Mouse (Mus musculus): ENCODE data around the gene Rplp0.

Gene Rplp0

DNA sequence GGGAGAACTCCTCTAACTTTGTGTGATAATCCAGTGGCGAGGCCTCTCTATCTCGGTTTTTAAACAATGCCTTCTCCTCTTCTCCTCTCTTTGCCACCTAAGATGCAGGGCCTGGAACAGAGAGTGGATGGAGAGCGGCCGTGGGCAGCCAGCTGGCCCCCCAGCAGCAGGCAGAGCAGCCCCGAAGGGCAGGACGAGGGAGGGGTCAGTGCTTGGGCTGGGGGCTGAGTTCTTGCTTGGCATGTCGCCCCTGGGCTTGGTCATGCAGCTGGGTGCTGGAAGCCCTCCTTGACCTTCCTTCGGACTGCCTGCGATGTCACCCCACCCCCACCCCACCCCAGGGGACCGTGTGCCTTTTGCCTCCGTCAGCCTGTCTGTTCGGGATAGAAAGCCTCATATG lies 7.9 kb upstream of the Rplp0 start:
- in situ Hi-C loops (cut with MboI, MseI), result no loop called here

DNA sequence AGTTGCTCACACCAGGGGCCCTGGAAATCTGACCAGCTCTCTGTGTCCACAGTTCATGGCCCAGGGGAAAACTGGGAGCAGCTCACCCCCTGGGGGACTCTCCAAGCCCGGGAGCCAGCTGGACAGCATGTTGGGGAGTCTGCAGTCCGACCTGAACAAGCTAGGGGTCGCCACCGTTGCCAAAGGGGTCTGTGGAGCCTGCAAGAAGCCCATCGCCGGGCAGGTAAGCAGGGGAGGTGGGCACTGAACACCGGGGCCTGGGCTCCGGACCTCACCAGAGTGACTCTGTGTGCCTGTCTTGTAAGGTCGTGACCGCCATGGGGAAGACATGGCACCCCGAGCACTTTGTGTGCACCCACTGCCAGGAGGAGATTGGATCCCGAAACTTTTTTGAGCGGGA lies 7.5 kb upstream of the Rplp0 start:
- in situ Hi-C loops (cut with MboI, MseI), result no loop called here

DNA sequence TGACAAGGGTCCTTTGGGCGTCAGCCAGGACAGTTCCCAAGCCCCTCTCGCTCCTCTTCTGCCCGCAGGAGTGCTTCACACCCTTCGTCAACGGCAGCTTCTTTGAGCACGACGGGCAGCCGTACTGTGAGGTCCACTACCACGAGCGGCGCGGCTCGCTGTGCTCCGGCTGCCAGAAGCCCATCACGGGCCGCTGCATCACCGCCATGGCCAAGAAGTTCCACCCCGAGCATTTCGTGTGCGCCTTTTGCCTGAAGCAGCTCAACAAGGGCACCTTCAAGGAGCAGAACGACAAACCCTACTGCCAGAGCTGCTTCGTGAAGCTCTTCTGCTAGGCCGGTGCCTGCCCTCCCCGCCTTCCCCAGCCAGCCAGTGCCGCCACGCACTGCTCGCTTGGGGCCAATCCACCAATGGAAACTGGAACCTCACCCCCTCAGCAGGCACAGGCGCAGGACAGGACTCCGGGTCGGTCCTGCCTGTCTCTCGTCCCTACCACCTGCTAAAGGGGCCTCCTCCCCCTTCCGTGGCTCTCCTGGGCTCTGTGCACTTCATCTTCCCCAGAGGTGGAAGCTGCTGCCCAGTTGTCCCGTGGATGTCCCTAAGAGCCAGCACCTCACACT lies 5.4 kb upstream of the Rplp0 start:
- in situ Hi-C loops (cut with MboI, MseI), result no loop called here

DNA sequence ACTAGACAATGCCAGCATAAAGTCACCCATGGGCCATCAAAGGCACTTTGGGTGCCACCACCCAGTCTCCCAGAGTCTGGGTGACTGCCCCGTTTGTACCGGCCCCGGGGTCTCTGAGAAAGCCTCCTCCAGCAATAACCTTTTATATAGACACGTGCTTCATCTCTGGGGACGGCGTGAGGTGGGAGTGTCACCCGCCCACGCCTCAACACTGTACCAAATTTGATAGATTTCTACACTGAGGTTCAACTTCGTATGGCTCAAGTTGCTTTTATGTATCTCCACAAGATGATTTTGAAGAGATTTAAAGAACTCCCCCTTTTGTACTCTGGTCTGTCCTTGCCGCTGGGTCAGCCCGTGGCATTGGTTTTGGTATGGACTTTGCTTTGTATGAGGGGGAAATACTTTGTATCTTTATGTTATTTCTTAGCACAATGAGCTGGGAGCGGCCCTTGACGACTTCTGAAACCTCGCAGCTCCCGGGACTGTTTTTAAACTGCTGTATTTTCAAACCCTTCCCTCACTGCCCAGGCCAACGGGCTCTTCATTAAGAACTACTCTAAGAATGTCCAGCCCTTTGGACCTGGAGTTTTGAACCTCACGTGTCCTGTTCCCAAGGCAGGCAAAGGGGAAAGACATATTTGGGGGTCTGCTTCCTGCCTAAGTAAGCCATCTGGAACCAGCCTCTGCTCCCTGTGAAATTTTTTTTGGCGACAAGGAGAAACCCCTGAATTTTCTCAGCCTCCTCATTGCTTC lies 4.6 kb upstream of the Rplp0 start:
- in situ Hi-C loops (cut with MboI, MseI), result no loop called here

DNA sequence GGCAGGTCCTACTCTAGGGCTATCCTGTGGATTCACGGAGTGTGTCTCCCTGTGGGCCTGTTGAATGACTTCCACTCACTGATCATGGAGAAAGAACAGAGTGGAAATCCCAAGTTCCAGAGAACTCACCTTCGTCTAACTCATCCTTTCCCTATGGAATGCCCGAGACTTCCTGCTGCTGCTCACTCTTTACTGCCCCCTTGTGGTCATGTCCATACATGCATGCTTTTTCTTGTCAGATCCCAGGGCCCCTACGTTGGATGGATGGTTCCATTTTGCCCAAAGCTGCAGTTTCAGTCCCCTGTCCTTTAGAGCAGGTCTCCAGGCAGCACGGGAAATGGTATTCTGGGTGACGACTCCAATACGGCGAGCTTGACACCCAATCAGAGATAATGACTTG lies 3.0 kb upstream of the Rplp0 start:
- in situ Hi-C loops (cut with MboI, MseI), result no loop called here

DNA sequence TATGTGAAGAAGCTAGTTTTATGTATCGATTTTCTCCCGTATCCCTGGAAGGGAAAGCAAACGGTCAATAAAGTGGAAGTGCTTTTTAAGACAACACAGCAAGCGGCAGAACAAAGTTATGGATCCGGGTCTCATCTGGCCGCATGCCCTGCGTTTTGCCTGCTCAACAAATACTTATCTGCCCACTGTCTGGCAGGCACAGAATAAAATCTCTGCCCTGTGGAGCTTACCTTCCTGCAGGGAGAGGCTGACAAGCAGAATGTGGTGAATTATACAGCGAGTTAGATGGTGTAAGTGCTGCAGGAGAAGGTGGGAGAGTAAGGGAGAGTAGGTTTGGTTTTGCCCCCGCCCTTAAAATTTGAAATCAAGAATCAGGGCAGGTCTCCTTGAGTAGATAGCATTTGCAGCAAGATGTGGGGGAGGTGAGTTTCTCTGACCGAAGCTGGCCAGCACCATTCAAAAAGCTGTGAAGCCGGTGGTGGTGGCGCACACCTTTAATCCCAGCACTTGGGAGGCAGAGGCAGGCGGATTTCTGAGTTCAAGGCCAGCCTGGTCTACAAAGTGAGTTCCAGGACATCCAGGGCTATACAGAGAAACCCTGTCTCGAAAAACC lies 979 bp upstream of the Rplp0 start:
- in situ Hi-C loops (cut with MboI, MseI), result no loop called here

DNA sequence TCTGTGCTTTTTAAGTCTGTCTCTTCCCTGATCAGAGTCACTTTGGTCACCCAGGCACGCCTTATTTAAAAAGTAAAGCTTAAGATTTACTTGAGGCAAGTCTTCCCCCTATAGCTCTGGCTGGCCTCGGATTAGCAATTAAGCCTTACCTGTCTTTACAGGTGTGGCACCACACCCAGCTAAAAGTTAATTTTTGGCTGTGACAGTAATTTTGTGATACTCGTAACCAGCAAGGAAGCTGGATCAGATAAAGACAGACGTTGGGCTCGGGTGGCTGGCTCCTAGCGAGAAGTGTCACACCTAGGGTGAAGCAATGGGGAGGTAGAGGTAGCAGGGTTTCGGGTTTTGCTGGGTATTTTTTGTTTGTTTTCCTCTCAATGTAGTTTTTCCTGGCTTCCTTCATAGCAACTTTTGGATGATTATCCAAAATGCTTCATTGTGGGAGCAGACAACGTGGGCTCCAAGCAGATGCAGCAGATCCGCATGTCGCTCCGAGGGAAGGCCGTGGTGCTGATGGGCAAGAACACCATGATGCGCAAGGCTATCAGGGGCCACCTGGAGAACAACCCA lies 1.2 kb downstream of the Rplp0 start:
- in situ Hi-C loops (cut with MboI, MseI), result no loop called here

DNA sequence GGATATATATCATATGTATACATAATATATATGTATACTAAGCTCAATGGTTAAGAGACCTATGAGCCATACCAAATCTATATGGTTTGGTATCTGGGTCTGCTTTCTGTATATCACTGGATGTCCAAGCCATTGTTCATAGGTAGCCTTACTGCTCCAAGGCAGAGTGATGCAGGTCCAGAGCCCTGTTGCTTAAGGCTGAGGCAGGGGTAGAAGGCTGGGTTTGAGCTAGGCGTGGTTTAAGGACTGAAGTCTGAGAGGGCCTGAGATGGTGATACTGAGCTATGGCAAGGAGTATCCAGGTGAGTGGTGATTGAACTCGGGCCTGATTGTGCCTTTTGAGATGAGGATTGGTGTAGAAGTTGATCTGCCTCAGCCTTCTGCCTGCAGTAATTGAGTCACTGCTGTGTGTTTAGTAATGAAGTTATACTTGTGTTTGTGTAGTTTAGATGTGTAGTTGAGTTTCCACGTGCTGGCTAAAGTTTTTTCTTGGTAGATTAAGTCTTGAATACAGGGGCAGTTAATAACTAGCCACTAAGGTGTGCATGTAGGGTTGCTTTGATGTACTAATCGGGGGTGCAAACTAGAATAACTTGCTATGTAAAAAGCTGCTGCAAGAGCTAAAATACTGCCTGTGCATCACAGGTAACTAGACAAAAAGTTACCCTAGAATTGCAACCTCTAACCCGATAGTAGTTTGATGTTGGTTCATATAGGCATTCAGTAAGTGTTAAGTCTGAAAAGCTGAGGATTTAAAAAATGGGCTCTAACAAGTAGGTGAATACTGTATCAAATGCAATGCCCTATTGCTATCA lies 4.7 kb downstream of the Rplp0 start:
- in situ Hi-C loops (cut with MboI, MseI), result no loop called here

DNA sequence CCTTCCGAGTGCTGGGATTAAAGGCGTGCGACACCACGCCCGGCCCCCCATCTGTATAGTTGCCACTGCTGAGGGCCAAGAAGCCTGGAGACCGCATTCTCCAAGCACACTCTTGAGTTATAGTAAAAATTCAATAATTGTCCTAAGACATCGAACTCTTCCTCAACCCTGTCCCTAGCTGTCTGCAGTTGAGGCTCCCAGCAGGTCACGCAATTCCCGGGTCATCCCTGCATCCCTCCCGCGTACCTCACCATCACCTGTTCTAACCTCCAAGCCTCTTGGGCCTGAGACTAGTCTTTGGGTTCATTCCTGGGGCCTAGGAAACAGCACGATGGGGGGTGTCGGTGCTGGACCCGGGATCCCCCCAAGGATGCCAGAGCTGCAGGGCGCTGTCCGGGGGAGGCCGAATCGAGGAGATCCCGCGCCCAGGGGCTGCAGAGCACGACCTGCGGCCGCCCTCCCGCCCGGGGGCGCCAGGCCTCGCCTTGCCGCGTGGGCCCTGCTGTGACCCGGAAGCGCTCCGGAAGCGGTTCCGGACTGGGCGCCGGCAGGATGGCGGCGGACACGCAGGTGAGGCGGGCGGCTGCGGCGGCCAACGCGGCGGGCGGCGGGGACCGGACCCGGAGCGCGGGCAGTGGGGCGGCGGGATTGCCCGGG lies 5.6 kb downstream of the Rplp0 start, which contains the start of gene Gcn1l1:
Gcn1l1 (plus strand) TSS at position 518 of the 657 bp plus-strand sequence.
- in situ Hi-C loops (cut with MboI, MseI), result no loop called here

DNA sequence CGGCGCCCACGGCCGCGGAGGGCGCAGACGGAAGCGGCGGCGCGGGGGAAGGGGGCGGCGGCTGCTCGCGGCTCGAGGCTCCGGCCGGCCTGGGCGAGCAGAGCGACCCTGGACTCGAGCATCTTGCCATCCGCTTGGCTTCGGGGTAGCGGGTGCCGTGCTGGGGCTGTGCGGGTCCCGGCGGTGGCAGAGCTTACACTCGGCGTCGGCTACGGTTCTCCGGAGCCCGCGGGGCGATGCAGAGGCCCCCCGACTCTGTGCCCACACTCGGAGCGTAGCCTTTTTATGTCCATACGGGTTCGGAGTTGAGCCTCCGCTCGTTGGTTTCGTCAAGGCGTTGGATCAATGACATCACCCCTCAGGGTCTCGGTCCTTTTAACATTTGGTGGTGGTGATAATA lies 6.1 kb downstream of the Rplp0 start:
- in situ Hi-C loops (cut with MboI, MseI), result no loop called here

DNA sequence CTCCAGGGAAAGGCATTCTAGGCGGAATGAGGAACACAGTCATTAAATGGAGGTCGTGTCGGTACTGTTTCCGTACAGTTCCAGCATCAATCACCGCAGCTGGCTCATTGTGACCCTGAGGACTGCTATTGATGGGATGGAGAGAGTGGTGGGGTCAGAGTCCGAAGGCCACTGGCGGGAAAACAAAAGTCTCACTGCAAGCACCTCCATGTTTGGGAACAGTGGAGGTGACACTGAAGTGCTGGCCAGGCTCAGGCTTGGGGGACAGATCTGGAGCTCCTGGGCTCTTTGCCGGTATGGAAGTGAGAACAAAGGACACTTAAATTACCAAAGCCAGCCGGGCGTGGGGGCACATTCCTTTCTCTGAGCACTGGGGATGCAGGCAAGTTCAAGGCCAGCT lies 9.4 kb downstream of the Rplp0 start:
- in situ Hi-C loops (cut with MboI, MseI), result no loop called here

DNA sequence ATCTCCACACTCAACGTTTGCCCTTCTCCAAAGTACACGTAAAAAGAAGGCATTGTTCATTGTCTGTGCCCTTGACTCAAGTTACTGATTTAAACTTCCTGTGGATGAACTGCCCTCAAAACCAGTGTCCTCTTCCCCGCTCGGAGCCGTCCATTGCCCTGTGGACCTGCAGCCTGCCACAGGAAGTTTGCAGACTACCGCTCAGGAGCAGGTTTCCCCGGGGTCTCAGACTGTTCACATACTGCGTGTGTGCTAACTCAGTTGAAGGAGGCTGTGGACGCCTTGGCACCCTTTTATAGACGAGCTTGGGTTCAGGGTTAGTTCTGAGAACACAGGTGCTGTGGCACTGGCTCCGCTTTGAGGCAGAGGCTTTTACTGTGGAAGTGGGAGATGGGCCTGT lies 10.0 kb downstream of the Rplp0 start:
- in situ Hi-C loops (cut with MboI, MseI), result no loop called here

DNA sequence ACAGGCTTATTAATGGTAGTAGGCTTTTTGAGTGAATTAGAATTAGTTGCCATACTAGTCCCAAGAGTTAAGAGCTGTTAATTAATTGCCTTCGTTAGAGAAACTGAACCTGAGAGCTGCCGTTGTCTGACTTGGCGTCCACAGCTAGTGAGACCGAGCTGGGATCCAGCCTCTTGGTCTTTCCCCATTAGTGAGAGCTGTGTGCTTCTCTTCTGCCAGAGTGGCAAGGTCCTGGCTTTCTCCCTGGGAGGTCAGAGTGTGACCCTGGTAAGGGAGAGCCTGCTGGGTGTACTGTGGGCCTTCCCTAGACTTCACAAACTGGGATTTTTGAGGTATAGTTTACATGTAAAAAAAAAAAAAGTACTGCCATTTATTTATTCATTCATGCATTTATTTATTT lies 10.5 kb downstream of the Rplp0 start:
- in situ Hi-C loops (cut with MboI, MseI), result no loop called here

DNA sequence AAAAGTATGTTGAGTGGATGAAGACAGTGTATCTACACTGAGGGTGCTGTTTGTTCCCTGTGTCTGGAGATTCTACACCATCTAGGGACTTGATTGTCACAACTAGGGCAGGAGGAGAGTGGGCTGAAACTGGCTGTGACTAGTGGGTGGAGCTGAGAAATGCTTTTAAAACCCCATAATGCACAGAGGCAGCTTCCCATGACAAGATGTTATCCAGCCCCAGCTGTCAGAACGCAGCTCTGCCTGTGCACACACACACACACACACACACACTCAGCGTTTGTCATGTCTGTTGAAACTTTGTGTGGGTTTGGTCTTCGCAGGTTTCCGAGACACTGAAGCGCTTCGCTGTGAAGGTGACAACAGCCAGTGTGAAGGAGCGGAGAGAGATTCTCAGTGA lies 11.8 kb downstream of the Rplp0 start:
- in situ Hi-C loops (cut with MboI, MseI), result no loop called here

DNA sequence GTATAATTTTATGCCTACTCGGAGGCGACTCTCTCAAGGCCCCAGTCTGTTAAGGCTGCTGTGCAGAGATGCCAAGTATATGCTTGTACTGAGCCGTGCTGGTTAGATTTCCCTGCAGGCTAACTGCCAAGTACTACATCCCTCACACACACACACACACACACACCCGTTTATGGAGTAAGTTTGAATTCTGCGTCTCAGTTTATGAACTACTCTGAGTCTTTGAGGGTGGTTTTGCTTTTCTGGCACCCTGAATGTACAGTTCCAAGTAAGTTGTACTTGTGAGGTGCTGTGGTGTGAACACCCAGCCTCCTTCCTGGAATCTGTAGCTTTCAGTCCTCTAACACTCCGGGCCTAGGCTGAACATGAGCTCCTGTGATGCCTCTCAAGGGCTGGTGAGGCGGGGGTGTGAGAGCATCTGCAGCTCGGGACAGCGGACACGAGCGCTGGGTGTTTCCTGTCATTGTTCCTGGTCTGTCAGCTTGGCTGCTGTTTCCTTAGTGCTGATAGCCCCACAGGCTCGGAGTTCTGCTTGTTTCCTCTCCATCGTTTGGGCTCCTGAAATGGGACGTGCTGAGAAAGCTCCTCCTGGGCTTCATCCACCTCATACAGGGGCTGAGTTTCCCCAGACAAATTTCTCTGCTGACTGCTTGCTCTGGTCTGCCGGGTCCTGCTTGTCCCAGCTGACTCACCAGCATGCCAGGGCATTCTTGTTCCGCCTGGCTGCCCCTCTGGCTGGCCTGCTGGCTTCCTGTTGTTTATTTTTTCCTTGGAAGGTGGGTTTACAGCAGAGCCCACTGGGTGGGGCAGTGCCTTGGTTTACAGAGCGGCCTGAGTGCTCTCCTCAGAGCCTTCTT lies 13.6 kb downstream of the Rplp0 start:
- in situ Hi-C loops (cut with MboI, MseI), result no loop called here

DNA sequence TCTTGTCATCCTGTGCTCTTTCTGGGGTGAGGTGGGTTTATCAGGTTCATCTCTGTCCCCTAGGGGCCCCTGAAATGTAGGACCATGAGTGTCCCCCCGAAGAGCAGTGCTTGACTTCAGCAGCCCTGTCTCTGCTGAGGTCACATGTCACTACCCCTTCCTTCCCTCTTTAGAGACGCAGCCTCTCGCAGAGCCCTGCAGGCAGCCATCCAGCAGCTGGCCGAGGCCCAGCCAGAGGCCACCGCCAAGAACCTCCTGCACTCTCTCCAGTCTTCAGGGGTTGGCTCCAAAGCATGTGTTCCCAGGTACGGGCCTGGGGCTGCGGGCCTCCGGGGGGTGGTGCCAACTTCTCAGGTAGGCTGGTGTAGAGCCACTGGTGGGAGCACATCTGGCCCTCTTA lies 15.7 kb downstream of the Rplp0 start:
- in situ Hi-C loops (cut with MboI, MseI), result loop anchor here in 1 of 2 experiments (5.0 kb wide), 1 partner anchor 37 kb away; no protein-coding TSS in a partner anchor

DNA sequence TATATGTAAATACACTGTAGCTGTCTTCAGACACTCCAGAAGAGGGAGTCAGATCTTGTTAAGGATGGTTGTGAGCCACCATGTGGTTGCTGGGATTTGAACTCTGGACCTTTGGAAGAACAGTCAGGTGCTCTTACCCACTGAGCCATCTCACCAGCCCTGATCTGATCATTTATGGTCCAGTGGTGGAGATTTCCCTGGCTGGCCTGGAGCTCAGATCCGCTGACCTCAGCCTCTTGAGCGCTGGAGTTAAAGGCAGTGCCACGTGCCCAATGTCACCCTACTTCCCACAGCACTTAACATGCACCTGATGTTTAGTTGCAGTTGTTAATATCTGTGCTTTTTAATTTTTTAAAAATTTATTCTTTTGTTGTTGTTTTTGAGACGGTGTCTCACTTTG lies 18.4 kb downstream of the Rplp0 start:
- in situ Hi-C loops (cut with MboI, MseI), result loop anchor here in 1 of 2 experiments (5.0 kb wide), 1 partner anchor 35 kb away; no protein-coding TSS in a partner anchor

DNA sequence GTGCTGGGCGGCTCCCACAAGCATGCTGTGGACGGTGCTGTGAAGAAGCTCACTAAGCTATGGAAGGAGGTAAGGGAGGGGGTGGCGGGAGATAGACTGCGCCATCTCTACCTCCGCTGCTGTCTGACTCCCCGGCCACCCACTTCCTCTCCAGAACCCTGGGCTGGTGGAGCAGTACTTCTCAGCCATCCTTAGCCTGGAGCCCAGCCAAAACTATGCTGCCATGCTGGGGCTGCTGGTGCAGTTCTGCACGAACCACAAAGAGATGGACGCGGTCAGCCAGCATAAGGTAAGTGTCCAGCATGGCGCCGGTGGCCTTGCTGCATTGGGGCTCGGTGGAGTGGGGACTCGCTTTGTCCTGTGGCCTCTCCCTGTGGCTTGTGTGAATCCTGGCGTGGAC lies 19.7 kb downstream of the Rplp0 start:
- in situ Hi-C loops (cut with MboI, MseI), result loop anchor here in 1 of 2 experiments (5.0 kb wide), 1 partner anchor 33 kb away; no protein-coding TSS in a partner anchor

DNA sequence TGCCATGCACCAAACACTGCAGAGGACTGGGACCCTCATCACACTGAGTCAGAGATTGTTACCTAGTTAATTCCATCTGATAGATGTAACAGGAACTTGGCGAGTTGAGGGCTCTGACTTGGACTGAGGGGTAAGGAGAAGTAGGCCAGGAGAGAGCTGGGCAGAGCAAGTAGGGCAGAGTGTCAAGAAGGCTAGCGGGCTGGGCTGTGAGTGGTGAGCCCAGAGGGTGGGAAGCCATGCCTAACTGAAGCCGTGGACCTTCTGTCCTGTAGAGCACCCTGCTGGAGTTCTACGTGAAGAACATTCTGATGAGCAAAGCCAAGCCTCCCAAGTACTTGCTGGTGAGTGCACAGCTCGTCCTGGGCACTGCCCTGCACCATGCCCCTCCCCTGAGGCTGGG lies 20.1 kb downstream of the Rplp0 start:
- in situ Hi-C loops (cut with MboI, MseI), result loop anchor here in 1 of 2 experiments (5.0 kb wide), 1 partner anchor 33 kb away; no protein-coding TSS in a partner anchor
